Mouse (Mus musculus) ES-E14 (cell line): ENCODE measurements around the gene Atp6v1a. TPM values are rescaled to one million over a fixed set of nuclear protein-coding genes. Genes with fewer than 3 reads are reported as not detected.

Experiments
- DNase-seq: peaks from one replicate; pipeline ENCODE4 v3.0.0-alpha.2; 2013; ENCODE audit warnings: low read depth, low spot score
- H3K27ac ChIP-seq: 2 replicates; pipeline ENCODE4 v1.5.1; 2012; ENCODE audit warnings: low read depth, mild to moderate bottlenecking, low read length, moderate library complexity, mixed read lengths; ENCODE audit not compliant: poor library complexity, insufficient read depth, severe bottlenecking
- H3K36me3 ChIP-seq: 2 replicates; pipeline ENCODE4 v1.6.1; 2012; ENCODE audit warnings: mild to moderate bottlenecking, low read length, moderate library complexity, mixed read lengths; ENCODE audit not compliant: control insufficient read depth, poor library complexity, insufficient read depth, severe bottlenecking
- H3K4me1 ChIP-seq, 2 experiments: fragments of 150-350 bp in 1 of 2; sonication (generic) in 1 of 2; 2 replicates each; pipeline ENCODE4 v1.6.1; 2012; ENCODE audit warnings: low read length in 2 of 2, mild to moderate bottlenecking in 1 of 2, mixed read lengths in 1 of 2; ENCODE audit not compliant: control insufficient read depth in 2 of 2, insufficient read depth in 2 of 2, poor library complexity in 1 of 2
- H3K4me3 ChIP-seq, 2 experiments: fragments of 150-350 bp in 1 of 2; sonication (generic) in 1 of 2; 2 replicates each; pipeline ENCODE4 v1.5.1; 2012; ENCODE audit warnings: low read length in 2 of 2, low read depth in 1 of 2, mild to moderate bottlenecking in 1 of 2, mixed read lengths in 1 of 2; ENCODE audit not compliant: insufficient read depth in 1 of 2, poor library complexity in 1 of 2, severe bottlenecking in 1 of 2
- H3K9ac ChIP-seq: 2 replicates; pipeline ENCODE4 v1.6.1; 2012; ENCODE audit warnings: low read depth, mild to moderate bottlenecking, low read length, mixed read lengths; ENCODE audit not compliant: poor library complexity, insufficient read depth, severe bottlenecking
- H3K9me3 ChIP-seq: fragments of 150-350 bp; sonication (generic); 2 replicates; pipeline ENCODE4 v1.6.1; 2012; ENCODE audit warnings: low read depth, mild to moderate bottlenecking, low read length; ENCODE audit not compliant: control insufficient read depth, insufficient read depth
- CHD2 ChIP-seq: IDR thresholded peaks from 2 replicates; pipeline ENCODE4 v1.6.1; 2014; ENCODE audit warnings: mild to moderate bottlenecking, low read depth, low read length, inconsistent platforms
- HCFC1 ChIP-seq: IDR thresholded peaks from 2 replicates; pipeline ENCODE4 v1.6.1; 2012; ENCODE audit warnings: low read length, inconsistent platforms, borderline replicate concordance; ENCODE audit not compliant: insufficient read depth
- MAFK ChIP-seq: IDR thresholded peaks from 2 replicates; pipeline ENCODE4 v1.6.1; 2014; ENCODE audit warnings: mild to moderate bottlenecking, low read depth, low read length, inconsistent platforms; ENCODE audit not compliant: insufficient read depth
- ZC3H11A ChIP-seq: IDR thresholded peaks from 2 replicates; pipeline ENCODE4 v1.6.1; 2012; ENCODE audit warnings: low read depth, mild to moderate bottlenecking, inconsistent platforms, low read length, borderline replicate concordance
- ZNF384 ChIP-seq: IDR thresholded peaks from 2 replicates; pipeline ENCODE4 v1.6.1; 2012; ENCODE audit warnings: low read depth, low read length, inconsistent platforms
- in situ Hi-C, 2 experiments: fragments of 600-800 bp; cut with MboI; formaldehyde crosslinking; loops; one replicate each; pipeline ENCODE4 v1.15.1; 2025; ENCODE audit warnings: low sequenced_read_pairs in 2 of 2, inconsistent platforms in 1 of 2; ENCODE audit not compliant: unreplicated experiment in 2 of 2
- total RNA-seq: library from RNA; depleted of rRNA; stranded (reverse); fragments of 300-350 nt; gene quantifications from 2 replicates; pipeline ENCODE4 v1.2.3, GENCODE M21; 2012; rRNA removed

Atp6v1a gene
- total RNA-seq = 67.9 and 82.8 TPM in 2 replicates

DNA sequence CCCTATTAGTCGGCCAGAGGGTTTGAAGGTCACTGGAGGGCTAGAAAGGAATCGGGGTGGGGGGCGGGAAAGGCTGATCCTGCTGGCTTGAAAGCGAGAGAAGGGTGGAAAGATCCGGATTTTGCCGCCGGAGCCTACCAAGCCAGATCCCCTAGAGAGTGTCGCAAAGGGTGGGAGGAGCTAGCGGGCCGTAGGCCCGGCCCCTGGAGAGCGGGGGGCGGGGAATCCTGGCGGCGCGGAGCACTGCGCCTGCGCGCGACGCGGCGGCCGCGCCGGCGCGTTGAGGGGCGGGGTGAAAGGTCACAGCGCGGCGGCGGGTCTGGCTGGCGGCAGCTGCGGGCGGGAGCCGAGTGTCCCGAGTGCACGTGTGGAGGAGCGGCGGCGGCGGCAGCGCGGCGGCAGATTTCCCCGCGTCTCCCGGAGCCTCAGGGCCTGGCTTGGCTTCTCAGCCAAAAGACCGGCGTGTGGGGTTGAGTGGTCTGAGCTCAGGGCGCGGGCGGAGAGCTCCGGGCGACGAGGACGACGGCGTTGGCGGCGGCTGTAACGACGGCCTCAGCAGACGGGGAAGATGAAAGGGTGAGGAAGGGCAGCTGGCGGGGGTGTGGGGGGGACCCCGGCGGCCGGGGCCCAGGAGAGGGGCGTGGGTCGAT is at the start of gene Atp6v1a, which contains the start of gene Naa50:
Atp6v1a (minus strand) TSS at position 170 of the 650 bp plus-strand sequence.
Naa50 (plus strand) TSS at position 295 of the 650 bp plus-strand sequence.
- Histone ChIP-seq H3K27ac (peak within 1 kb of the TSS; percentile 97), H3K4me1 (peaks cover 3 to 4% of the 10 kb centered on the region in 2 experiments; a peak in 2 of 4 replicates), H3K4me3 (peak within 1 kb of the TSS; percentile 82 to 100), H3K9ac (peak within 1 kb of the TSS; percentile 100), H3K9me3 (no peaks in the 10 kb centered on the region), H3K36me3 (no peaks in the 10 kb centered on the region)
- in situ Hi-C loops = no loop called here
- TF ChIP-seq HCFC1 = 0 out of 2 replicates have a peak, but pooled peaks have one; percentile 27
- no peak; the same call in 1 of the 2 replicates for TF ChIP-seq ZNF384
- DNase-seq = peak; percentile 77

DNA sequence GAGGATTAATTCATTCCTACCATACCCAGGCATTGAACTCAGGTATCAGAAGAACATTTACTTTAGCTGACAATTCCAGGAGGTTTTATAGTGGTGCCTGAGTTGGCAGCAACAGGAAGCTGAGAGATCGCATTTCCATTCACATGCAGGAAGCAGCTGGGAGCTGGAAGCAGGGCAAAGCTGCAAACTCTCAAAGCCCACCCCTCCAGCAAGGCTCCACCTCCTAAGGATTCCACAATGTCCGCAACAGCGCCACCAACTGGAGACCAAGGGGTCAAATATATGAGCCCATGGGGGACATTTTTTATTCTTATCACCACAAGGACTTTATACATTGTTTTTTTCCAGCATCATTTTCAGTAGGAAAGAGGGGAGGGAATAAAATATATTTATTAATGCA is 49.3 kb upstream of the Atp6v1a start:
- Histone ChIP-seq H3K4me3 (no peak overlapping the region), H3K9ac (no peak overlapping the region), H3K4me1 (no peaks in the 10 kb centered on the region; a peak in 1 of 4 replicates), H3K9me3 (no peaks in the 10 kb centered on the region), H3K27ac (no peak overlapping the region), H3K36me3 (no peaks in the 10 kb centered on the region)
- in situ Hi-C loops = no loop called here
- TF ChIP-seq MAFK = no peak
- no peak for TF ChIP-seq HCFC1
- TF ChIP-seq ZC3H11A = no peak
- TF ChIP-seq CHD2 = no peak
- TF ChIP-seq ZNF384 = no peak
- no peak for DNase-seq

DNA sequence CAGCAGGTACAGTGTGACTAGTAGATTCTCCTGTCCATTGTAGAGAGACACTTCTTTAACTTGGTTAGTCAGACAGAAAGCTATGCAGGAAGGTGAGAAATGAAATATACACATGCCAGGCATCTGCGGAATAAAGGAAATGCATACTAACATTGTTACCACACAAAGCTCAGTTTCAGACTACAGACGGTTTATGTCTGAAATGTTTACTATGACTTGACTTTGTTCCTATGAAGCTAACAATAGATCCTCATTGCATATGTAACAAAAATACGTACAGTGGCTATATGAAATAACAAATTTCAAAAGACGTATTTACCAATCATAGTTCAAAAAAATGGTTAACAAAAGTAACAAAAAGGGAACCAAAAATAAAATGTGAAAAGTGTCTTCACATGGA is 47.7 kb upstream of the Atp6v1a start:
- Histone ChIP-seq H3K36me3 (no peaks in the 10 kb centered on the region), H3K27ac (no peak overlapping the region), H3K9ac (no peak overlapping the region), H3K4me3 (no peak overlapping the region), H3K9me3 (no peaks in the 10 kb centered on the region), H3K4me1 (peaks cover 0 to 2% of the 10 kb centered on the region in 2 experiments; a peak in 1 of 4 replicates)
- in situ Hi-C loops = no loop called here
- TF ChIP-seq ZC3H11A = no peak
- no peak for TF ChIP-seq MAFK
- no peak for TF ChIP-seq HCFC1
- no peak for TF ChIP-seq CHD2
- no peak for TF ChIP-seq ZNF384
- no peak for DNase-seq

DNA sequence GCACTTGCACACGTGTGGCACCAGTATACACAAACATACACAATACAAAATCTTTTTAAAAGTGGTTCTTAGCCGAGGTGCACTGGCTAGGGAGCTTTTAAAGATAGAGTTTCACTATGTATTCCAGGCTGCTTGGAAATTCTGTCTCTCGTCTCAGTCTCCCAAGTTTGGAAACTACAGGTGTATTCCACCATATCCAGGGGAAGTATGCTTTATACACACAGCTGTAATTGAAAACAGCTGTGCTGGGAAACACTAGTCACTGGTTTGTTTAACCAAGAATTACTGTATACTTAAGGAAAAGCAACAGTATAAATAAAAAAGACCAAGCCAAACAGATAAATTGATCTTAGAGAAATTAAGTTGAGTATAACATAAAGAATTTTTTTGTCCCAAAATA is 45.3 kb upstream of the Atp6v1a start:
- peaks cover 0 to 2% of the 10 kb centered on the region in 2 experiments; a peak in 1 of 4 replicates for H3K4me1 ChIP-seq
- in situ Hi-C loops = no loop called here
- no peak for TF ChIP-seq HCFC1
- no peak for TF ChIP-seq CHD2
- TF ChIP-seq MAFK = no peak
- no peak for TF ChIP-seq ZC3H11A
- no peak for TF ChIP-seq ZNF384
- DNase-seq = no peak
- no peaks in the 10 kb centered on the region for H3K36me3 ChIP-seq
- H3K9me3 ChIP-seq = no peaks in the 10 kb centered on the region
- H3K9ac ChIP-seq = no peak overlapping the region
- no peak overlapping the region for H3K27ac ChIP-seq
- H3K4me3 ChIP-seq = no peak overlapping the region

DNA sequence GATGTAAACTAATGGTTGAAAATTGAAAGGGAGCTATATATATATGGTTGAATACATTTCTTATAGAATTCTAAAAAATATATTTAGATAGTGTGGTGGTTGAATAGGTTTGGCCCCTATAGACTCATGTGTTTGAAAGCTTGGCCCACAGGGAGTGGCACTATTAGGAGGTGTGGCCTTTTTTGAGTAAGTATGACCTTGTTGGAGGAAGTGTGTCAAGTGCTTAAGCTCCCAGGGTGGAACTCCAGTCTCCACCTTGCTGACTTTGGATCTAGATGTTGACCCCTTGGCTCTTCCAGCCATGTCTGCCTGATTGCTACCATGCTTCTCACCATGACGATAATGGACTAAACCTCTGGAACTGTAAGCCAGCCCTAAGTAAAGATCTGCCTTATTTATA is 43.1 kb upstream of the Atp6v1a start:
- H3K4me3 ChIP-seq = no peak overlapping the region
- H3K9ac ChIP-seq = no peak overlapping the region
- in situ Hi-C loops = no loop called here
- peaks cover 0 to 2% of the 10 kb centered on the region in 2 experiments; a peak in 1 of 4 replicates for H3K4me1 ChIP-seq
- H3K36me3 ChIP-seq = no peaks in the 10 kb centered on the region
- DNase-seq = no peak
- TF ChIP-seq HCFC1 (no peak), MAFK (no peak), CHD2 (no peak), ZC3H11A (no peak), ZNF384 (no peak)
- H3K27ac ChIP-seq = no peak overlapping the region
- H3K9me3 ChIP-seq = no peaks in the 10 kb centered on the region
